Mouse (Mus musculus) kidney, postnatal 0 days (tissue): ENCODE data around the gene Nme7. TPM values are rescaled to one million over a fixed set of nuclear protein-coding genes. Genes with fewer than 3 reads are reported as not detected.

Experiments
- ATAC-seq: fragments of 200-750 bp; cut with Nextera tagmentation; replicated peaks from 2 replicates; pipeline ENCODE4 v1.8.0; 2017; ENCODE audit warnings: low read depth, moderate number of reproducible peaks, moderate TSS enrichment, moderate library complexity; ENCODE audit not compliant: low FRiP score
- DNase-seq: peaks from one replicate; pipeline ENCODE4 v3.0.0-alpha.2; 2016; ENCODE audit warnings: low spot score
- H3K27ac ChIP-seq: fragments of 300-500 bp; sonication (generic); 2 replicates; pipeline ENCODE4 v1.5.1; 2014; ENCODE audit warnings: mild to moderate bottlenecking
- H3K27me3 ChIP-seq: fragments of 300-500 bp; sonication (generic); 2 replicates; pipeline ENCODE4 v1.6.1; 2014; ENCODE audit warnings: low read length, mixed read lengths; ENCODE audit not compliant: insufficient read depth
- H3K36me3 ChIP-seq: fragments of 300-500 bp; sonication (generic); 2 replicates; pipeline ENCODE4 v1.6.1; 2014; ENCODE audit warnings: low read length, mixed read lengths; ENCODE audit not compliant: insufficient read depth
- H3K4me1 ChIP-seq: fragments of 300-500 bp; sonication (generic); replicated peaks from 2 replicates; pipeline ENCODE4 v1.6.1; 2014; ENCODE audit warnings: antibody characterized with exemption, low read length, mixed read lengths; ENCODE audit not compliant: insufficient read depth
- H3K4me2 ChIP-seq: fragments of 300-500 bp; sonication (generic); 2 replicates; pipeline ENCODE4 v1.6.1; 2014; ENCODE audit warnings: mild to moderate bottlenecking, low read length, moderate library complexity, mixed read lengths
- H3K4me3 ChIP-seq: fragments of 300-500 bp; sonication (generic); replicated peaks from 2 replicates; pipeline ENCODE4 v1.5.1; 2014; ENCODE audit warnings: low read depth, low read length
- H3K9ac ChIP-seq: fragments of 300-500 bp; sonication (generic); 2 replicates; pipeline ENCODE4 v1.6.1; 2014; ENCODE audit warnings: low read depth, low read length
- H3K9me3 ChIP-seq: fragments of 300-500 bp; sonication (generic); replicated peaks from 2 replicates; pipeline ENCODE4 v1.6.1; 2016; ENCODE audit warnings: low read length, inconsistent platforms, mixed read lengths
- CTCF ChIP-seq: IDR thresholded peaks from 2 replicates; pipeline ENCODE4 v1.5.1; 2016; ENCODE audit warnings: antibody characterized with exemption, low read depth, mild to moderate bottlenecking, moderate library complexity
- WGBS: fragments of 180-500 bp; shearing (Covaris S2); extraction: QIAGEN DNeasy Blood & Tissue Kit; methylation state at CpG from one replicate; pipeline ENCODE4 v1.1.7; 2014; 5-methylcytosine and 5-hydroxymethylcytosine counted together
- polyA plus RNA-seq: library from polyadenylated mRNA; unstranded; fragments of >200 nt; fragmentation: Nextera tagmentation; extraction: Ambion mirVana; gene quantifications from 2 replicates; pipeline ENCODE4 v1.2.1, GENCODE M21; 2015

Gene Nme7
- polyA plus RNA-seq, 1 experiment from 2014 or later, result 42.0 TPM

DNA sequence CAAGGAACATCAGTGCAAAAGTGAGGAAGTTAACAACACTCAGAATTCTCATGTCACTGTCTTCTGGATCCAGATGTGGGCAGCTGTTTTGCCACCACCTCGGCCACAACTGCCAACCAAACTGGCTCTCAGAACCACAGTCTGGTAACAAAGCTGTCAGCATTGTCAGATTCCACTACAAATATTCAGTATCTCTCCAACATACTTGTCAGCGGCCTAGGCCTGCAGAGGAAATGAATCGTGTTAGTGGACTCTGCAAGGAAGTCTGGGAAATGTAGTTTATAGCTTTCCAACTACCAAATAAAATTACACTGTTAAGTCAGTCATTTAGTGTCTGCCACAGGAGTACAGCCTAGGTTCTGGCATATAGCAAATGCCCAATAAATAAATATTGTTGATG is 113.7 kb downstream of the Nme7 start:
- no peak for TF ChIP-seq CTCF
- H3K27me3 ChIP-seq, result no peaks in the 10 kb centered on the region
- H3K36me3 ChIP-seq, result no peaks in the 10 kb centered on the region
- 77% methylated on average over 3 of the region's 3 CpGs for WGBS
- H3K4me3 ChIP-seq, result no peak overlapping the region
- ATAC-seq, result no peak
- DNase-seq, result no peak
- no peak overlapping the region for H3K9ac ChIP-seq
- no peaks in the 10 kb centered on the region for H3K9me3 ChIP-seq
- H3K27ac ChIP-seq, result peak overlapping the region; percentile 55; the same call in 1 of the 2 replicates
- no peaks in the 10 kb centered on the region for H3K4me1 ChIP-seq
- no peak overlapping the region for H3K4me2 ChIP-seq

DNA sequence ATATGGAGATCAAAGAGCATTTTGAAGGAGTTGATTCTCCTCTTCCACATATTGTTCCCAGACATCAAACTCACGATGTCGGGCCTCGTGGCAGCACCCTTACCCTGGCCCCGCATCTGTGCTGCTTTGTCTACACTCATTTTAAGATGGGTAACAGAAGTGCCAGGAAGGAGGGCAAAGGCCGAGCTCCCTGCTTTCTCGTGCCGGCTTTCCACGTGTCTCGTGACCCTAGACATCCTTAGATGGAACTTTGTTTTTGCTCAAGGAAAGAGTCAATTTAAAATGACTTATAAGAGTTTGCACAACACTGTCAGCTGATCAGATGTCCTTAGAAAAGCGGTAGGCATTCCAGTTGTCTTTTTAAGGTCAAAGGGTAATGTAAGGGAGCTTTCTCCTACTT is 114.4 kb downstream of the Nme7 start:
- H3K4me3 ChIP-seq, result no peak overlapping the region
- no peaks in the 10 kb centered on the region for H3K4me1 ChIP-seq
- no peaks in the 10 kb centered on the region for H3K27me3 ChIP-seq
- H3K27ac ChIP-seq, result no peak overlapping the region
- no peaks in the 10 kb centered on the region for H3K36me3 ChIP-seq
- no peak for TF ChIP-seq CTCF
- 55% methylated on average over 10 of the region's 10 CpGs for WGBS
- no peak for ATAC-seq
- no peak overlapping the region for H3K9ac ChIP-seq
- no peak for DNase-seq
- H3K4me2 ChIP-seq, result no peak overlapping the region
- H3K9me3 ChIP-seq, result no peaks in the 10 kb centered on the region

DNA sequence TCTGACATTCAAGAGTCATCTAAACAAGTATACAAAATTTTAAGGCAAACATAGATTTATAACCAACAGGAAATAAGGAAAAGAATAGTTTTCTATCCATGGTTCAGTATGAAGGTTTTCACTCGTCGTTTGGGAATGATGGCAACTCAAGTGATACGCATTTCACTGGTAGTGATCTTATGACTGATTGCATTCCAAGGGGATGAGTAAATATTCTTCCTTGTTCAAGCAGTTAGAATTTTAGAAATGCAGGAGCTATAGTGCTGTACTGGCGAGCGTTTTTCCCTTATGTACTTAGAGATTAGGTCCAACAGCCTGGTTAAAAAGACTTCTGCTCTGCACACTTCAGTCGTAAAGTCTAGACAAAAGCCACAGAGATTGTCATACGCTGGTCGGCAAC is 115.5 kb downstream of the Nme7 start:
- Histone ChIP-seq H3K4me2 (no peak overlapping the region), H3K9ac (no peak overlapping the region), H3K36me3 (no peaks in the 10 kb centered on the region), H3K4me3 (no peak overlapping the region), H3K27me3 (no peaks in the 10 kb centered on the region), H3K4me1 (no peaks in the 10 kb centered on the region), H3K27ac (no peak overlapping the region), H3K9me3 (no peaks in the 10 kb centered on the region)
- 85% methylated on average over 8 of the region's 8 CpGs for WGBS
- ATAC-seq, result no peak
- TF ChIP-seq CTCF, result no peak
- DNase-seq, result no peak

DNA sequence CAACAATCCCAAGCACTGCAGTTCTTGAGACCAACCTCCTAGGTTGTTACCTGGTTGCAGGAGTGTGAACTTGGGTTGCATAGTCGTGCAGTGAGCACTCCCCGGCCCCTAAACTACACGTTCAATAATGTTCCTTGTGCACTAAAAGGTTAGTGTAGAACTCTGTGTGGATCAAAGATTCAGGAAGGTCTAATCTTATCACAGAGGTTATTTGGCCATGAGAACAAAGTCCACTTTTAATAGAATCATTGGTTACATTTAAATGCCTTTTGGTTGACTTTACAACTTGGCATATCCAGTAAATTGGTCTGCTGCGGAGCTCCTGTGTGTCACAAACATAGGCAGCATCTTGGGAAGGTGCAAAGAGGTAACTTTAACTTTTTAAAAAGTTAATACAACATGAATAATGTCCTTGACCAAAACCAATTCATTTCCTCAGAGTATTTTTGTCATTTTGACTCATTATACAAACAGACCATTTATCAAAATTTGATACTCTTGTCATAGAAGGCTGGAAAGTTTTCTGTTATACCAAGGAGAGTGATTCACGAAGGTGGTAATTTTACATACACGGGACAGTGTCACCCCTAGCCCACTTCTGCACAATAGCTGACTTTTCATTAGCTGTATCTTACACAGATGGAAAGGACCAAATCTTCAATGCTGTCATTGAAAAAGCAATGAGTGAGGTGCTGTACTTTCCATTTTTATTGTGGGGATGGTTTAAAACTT is 116.9 kb downstream of the Nme7 start:
- no peaks in the 10 kb centered on the region for H3K27me3 ChIP-seq
- H3K4me2 ChIP-seq, result no peak overlapping the region
- H3K36me3 ChIP-seq, result no peaks in the 10 kb centered on the region
- 75% methylated on average over 6 of the region's 6 CpGs for WGBS
- no peak for ATAC-seq
- no peak overlapping the region for H3K27ac ChIP-seq
- H3K4me1 ChIP-seq, result no peaks in the 10 kb centered on the region
- no peaks in the 10 kb centered on the region for H3K9me3 ChIP-seq
- DNase-seq, result no peak
- no peak overlapping the region for H3K9ac ChIP-seq
- TF ChIP-seq CTCF, result no peak
- no peak overlapping the region for H3K4me3 ChIP-seq

DNA sequence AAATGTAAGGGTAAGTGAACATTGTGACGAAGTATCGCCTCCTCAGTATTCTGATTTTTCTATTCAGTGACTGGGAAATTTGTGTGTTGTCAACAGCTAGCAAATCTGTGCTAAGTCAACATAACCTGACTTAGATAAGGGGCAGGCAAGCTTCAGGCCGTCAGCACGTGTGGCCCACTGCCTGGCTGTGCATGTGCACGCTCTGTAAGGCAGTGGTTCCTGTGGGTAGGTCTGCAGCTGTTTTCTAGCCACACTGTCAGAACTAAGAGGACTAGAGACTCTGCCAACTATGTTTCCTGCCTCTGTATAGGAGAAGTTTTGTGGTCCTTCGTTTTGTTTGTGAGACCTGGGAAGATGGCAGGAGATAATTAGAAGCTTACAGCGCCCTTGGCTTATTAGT is 122.3 kb downstream of the Nme7 start:
- no peaks in the 10 kb centered on the region for H3K27me3 ChIP-seq
- no peaks in the 10 kb centered on the region for H3K4me1 ChIP-seq
- ATAC-seq (no peak), DNase-seq (no peak)
- no peak overlapping the region for H3K4me2 ChIP-seq
- H3K36me3 ChIP-seq, result no peaks in the 10 kb centered on the region
- no peak overlapping the region for H3K9ac ChIP-seq
- 82% methylated on average over 7 of the region's 7 CpGs for WGBS
- no peak overlapping the region for H3K4me3 ChIP-seq
- no peak for TF ChIP-seq CTCF
- H3K9me3 ChIP-seq, result no peaks in the 10 kb centered on the region
- H3K27ac ChIP-seq, result no peak overlapping the region

DNA sequence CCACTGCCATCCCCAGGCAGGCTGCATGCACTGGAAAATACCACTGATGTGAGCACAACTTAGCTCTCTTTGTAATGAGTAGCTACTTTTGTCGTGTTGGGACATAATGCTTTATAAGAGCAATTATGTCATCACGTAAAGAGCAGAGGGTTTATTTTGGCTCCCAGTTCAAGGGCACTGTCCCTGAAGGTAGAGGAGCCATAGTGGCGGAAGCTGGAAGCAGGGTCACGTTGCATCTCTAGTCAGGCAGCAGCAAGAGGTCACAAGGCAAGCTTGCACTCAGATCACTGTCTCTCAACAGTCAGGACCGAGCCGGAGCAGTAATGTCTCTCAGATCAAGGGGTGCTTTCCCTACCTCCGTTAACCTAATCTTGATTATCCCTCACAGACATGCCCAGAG is 123.9 kb downstream of the Nme7 start:
- 64% methylated on average over 7 of the region's 7 CpGs for WGBS
- Histone ChIP-seq H3K4me1 (no peaks in the 10 kb centered on the region), H3K27me3 (no peaks in the 10 kb centered on the region), H3K9ac (no peak overlapping the region), H3K9me3 (no peaks in the 10 kb centered on the region), H3K4me3 (no peak overlapping the region), H3K4me2 (no peak overlapping the region), H3K36me3 (no peaks in the 10 kb centered on the region), H3K27ac (no peak overlapping the region)
- TF ChIP-seq CTCF, result no peak
- DNase-seq (no peak), ATAC-seq (no peak)

DNA sequence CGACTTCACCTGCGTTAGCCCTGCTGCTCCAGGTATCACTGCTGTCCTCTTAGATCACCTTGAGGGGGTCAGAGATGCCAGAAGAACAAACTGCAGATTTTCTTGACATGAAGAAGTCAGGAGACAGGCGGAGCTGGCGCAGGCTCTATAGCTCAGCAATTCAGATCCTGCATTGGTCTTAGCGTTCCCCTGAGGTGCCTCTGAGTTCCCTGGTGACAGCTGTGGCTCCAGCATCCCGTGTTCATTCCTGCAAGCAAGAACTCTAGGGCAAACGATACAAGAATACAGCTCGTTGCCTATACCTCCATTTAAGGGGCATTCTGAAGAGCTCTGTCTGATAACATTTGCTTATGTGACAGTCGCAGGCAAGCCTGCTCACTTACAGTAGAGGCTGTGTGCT is 124.7 kb downstream of the Nme7 start:
- Histone ChIP-seq H3K4me3 (no peak overlapping the region), H3K9me3 (no peaks in the 10 kb centered on the region), H3K9ac (no peak overlapping the region), H3K4me1 (no peaks in the 10 kb centered on the region), H3K4me2 (no peak overlapping the region), H3K27me3 (no peaks in the 10 kb centered on the region), H3K27ac (no peak overlapping the region), H3K36me3 (no peaks in the 10 kb centered on the region)
- ATAC-seq, result no peak
- DNase-seq, result no peak
- TF ChIP-seq CTCF, result no peak
- 91% methylated on average over 9 of the region's 9 CpGs for WGBS
